Mouse (Mus musculus) G1E (cell line): Measurements from ENCODE around the gene Arih1.

Experiments
- CTCF ChIP-seq: IDR thresholded peaks from 2 replicates; pipeline ENCODE4 v1.5.1; 2012; ENCODE audit warnings: low read depth, low read length, inconsistent platforms, mixed read lengths
- GATA1 ChIP-seq: IDR thresholded peaks from 2 replicates; pipeline ENCODE4 v1.6.1; 2012; ENCODE audit warnings: borderline replicate concordance, low read length, inconsistent platforms, mixed read lengths
- TAL1 ChIP-seq: conservative IDR thresholded peaks from 2 replicates; pipeline ENCODE4 v1.6.1; 2012; ENCODE audit warnings: low read depth, low read length, inconsistent platforms, mixed read lengths

- TF ChIP-seq TAL1 (no peak), CTCF (no peak), GATA1 (no peak)
Measured at GRCm38 (mm10) chr9:59484760-59485159, 1.7 kb downstream of the Arih1 start.
